Mouse (Mus musculus) megakaryocyte, embryonic 14.5 days (primary cell): ENCODE measurements around the gene B4galnt4.

Experiments used
- FLI1 ChIP-seq: IDR thresholded peaks from 2 replicates; pipeline ENCODE4 v1.6.1; 2012; ENCODE audit warnings: low read length, inconsistent platforms, mixed read lengths
- GATA1 ChIP-seq: IDR thresholded peaks from 3 replicates; pipeline ENCODE4 v1.6.1; 2012; ENCODE audit warnings: mixed read lengths, low read length, inconsistent platforms, borderline replicate concordance

DNA sequence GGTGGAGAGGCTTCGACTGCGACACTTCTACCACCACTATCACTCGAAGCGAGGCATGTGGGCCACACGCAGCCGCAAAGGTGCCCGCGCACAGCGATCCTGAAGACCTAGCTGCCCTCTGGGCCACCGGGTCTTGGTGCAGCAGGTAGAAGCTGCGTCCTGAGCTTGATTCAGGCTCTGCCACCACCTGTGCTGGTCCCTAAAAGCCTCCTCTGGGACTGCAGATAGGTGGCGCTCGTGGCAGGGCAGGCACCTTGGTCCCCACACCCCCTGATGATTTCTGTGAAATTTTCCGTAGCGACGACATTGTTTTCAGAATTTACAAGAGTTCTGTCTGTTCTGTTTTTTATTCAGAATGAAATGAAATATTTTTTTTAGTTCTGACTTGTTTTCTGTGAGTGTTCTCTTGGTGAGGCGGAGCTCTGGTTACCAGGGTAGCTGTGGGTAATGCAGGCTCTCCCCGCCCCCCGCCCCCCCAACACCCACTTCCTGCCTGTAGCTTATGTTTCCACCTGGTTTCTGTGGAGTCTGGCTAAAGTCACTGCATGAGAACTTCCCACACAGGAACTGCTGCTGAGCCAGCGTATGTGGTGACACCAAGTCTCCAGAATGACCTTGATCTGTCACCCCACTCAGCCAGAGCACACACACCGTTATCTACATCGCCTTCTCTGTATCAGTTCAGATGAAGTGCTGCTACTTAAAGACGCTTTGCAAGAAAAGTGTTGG is 11.3 kb downstream of the B4galnt4 start:
- no peak for TF ChIP-seq GATA1
- TF ChIP-seq FLI1, result no peak
